Mouse (Mus musculus): ENCODE results near the gene Ren1.

DNA sequence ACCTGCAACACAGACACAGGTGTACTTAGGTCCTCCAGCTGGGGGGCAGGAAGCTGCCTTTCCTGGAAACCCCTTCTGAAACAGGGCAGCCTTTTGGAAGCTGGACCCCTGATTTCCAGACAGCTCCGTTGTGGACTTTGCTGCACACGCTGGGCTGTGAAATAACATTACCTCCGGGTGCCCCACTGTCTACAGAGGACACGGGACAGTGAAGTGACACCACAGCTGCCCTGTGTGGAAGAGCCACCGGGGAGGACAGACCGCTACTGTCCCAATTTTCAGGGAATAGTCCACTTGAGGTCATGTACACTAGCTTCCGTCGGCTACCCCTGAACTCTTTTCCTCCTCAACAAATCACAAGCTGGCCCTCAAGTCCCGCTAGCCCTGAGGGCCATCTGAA is 58.0 kb downstream of the Ren1 start:
- no peak for TF ChIP-seq CTCF (IDR thresholded peaks at IDR 0.05; ENCODE audit: low read depth)
- no peak for TF ChIP-seq EP300 (optimal IDR thresholded peaks at IDR 0.05)
